Mouse (Mus musculus): ENCODE results near the gene Pou6f2. TPM values are rescaled to one million over a fixed set of nuclear protein-coding genes. Genes with fewer than 3 reads are reported as not detected.

Pou6f2 gene
- total and polyA plus RNA-seq, 3 experiments, result not detected

GRCm38 (mm10) chr13:18309024-18309423 is 88.5 kb downstream of the Pou6f2 start:
- H3K4me1 ChIP-seq (ENCODE audit: control insufficient read depth in 1 of 2, insufficient read depth in 2 of 2, low read length in 2 of 2), result no peaks in the 10 kb centered on the region
- no peak for DNase-seq (ENCODE audit: low read depth, low spot score)
- no peak overlapping the region for H3K9ac ChIP-seq (ENCODE audit: control insufficient read depth, low read depth, low read length, poor library complexity, severe bottlenecking)
- H3K36me3 ChIP-seq (ENCODE audit: control insufficient read depth in 1 of 2, insufficient read depth in 2 of 2, low read length in 2 of 2), result no peaks in the 10 kb centered on the region
- H3K27me3 ChIP-seq (ENCODE audit: control insufficient read depth in 1 of 2, insufficient read depth in 2 of 2, low read length in 2 of 2), result no peaks in the 10 kb centered on the region
- H3K79me2 ChIP-seq (ENCODE audit: control insufficient read depth, insufficient read depth, low read length, poor library complexity), result no peaks in the 10 kb centered on the region
- H3K27ac ChIP-seq (ENCODE audit: control insufficient read depth, low read depth, low read length), result no peak overlapping the region
- TF ChIP-seq E2F4 (IDR thresholded peaks at IDR 0.05; ENCODE audit: borderline replicate concordance, low read depth, low read length) (no peak), ETS1 (IDR thresholded peaks at IDR 0.05; ENCODE audit: low read depth, low read length) (no peak), MAX (IDR thresholded peaks at IDR 0.05; ENCODE audit: low read length) (no peak), CHD1 (IDR thresholded peaks at IDR 0.05; ENCODE audit: low read depth, low read length) (no peak), TCF12 (IDR thresholded peaks at IDR 0.05; ENCODE audit: low read depth, low read length) (no peak), ZC3H11A (IDR thresholded peaks at IDR 0.05; ENCODE audit: low read depth, low read length) (no peak), HCFC1 (IDR thresholded peaks at IDR 0.05; ENCODE audit: low read depth, low read length) (no peak), BHLHE40 (IDR thresholded peaks at IDR 0.05; ENCODE audit: borderline replicate concordance, low read depth, low read length) (no peak), MYB (IDR thresholded peaks at IDR 0.05; ENCODE audit: low read depth, low read length) (no peak)
- no peak overlapping the region for H3K4me3 ChIP-seq (ENCODE audit: control insufficient read depth in 1 of 2, insufficient read depth in 1 of 2, low read depth in 2 of 2, low read length in 2 of 2)
- H3K9me3 ChIP-seq (replicated peaks; ENCODE audit: insufficient read depth, low read length), result no peaks in the 10 kb centered on the region

- no peaks in the 10 kb centered on the region for H3K36me3 ChIP-seq (ENCODE audit: control insufficient read depth in 1 of 2, insufficient read depth in 2 of 2, low read length in 2 of 2)
- no peaks in the 10 kb centered on the region for H3K4me1 ChIP-seq (ENCODE audit: control insufficient read depth in 1 of 2, insufficient read depth in 2 of 2, low read length in 2 of 2)
- no peak for DNase-seq (ENCODE audit: low read depth, low spot score)
- no peaks in the 10 kb centered on the region for H3K79me2 ChIP-seq (ENCODE audit: control insufficient read depth, insufficient read depth, low read length, poor library complexity)
- H3K27me3 ChIP-seq (ENCODE audit: control insufficient read depth in 1 of 2, insufficient read depth in 2 of 2, low read length in 2 of 2), result no peaks in the 10 kb centered on the region
- TF ChIP-seq MAZ (IDR thresholded peaks at IDR 0.05; ENCODE audit: low read depth, low read length) (no peak), CHD2 (IDR thresholded peaks at IDR 0.05; ENCODE audit: low read length) (no peak), POLR2AphosphoS2 (IDR thresholded peaks at IDR 0.05; ENCODE audit: low read length) (no peak), MEF2A (IDR thresholded peaks at IDR 0.05; ENCODE audit: extremely low read depth, insufficient replicate concordance, low read depth, low read length, poor library complexity, severe bottlenecking) (no peak), POLR2A (IDR thresholded peaks at IDR 0.05; ENCODE audit: control insufficient read depth in 1 of 2, insufficient read depth in 1 of 2, low read depth in 1 of 2, low read length in 2 of 2, poor library complexity in 1 of 2) (no peak), MAX (IDR thresholded peaks at IDR 0.05; ENCODE audit: low read length) (no peak), POLR2AphosphoS5 (IDR thresholded peaks at IDR 0.05; ENCODE audit: borderline replicate concordance, low read depth, low read length) (no peak), EP300 (IDR thresholded peaks at IDR 0.05; ENCODE audit: low read depth in 1 of 2, low read length in 2 of 2) (no peak), E2F4 (IDR thresholded peaks at IDR 0.05; ENCODE audit: borderline replicate concordance, low read depth, low read length) (no peak), UBTF (IDR thresholded peaks at IDR 0.05; ENCODE audit: borderline replicate concordance, insufficient read depth, low read depth, low read length) (no peak), MXI1 (IDR thresholded peaks at IDR 0.05; ENCODE audit: low read depth, low read length) (no peak), RAD21 (IDR thresholded peaks at IDR 0.05; ENCODE audit: low read depth, low read length) (no peak)
- no peak overlapping the region for H3K27ac ChIP-seq (ENCODE audit: control insufficient read depth, low read depth, low read length)
- no peak overlapping the region for H3K4me3 ChIP-seq (ENCODE audit: control insufficient read depth in 1 of 2, insufficient read depth in 1 of 2, low read depth in 2 of 2, low read length in 2 of 2)
- no peak overlapping the region for H3K9ac ChIP-seq (ENCODE audit: control insufficient read depth, low read depth, low read length, poor library complexity, severe bottlenecking)
- no peaks in the 10 kb centered on the region for H3K9me3 ChIP-seq (replicated peaks; ENCODE audit: insufficient read depth, low read length)
Measured at GRCm38 (mm10) chr13:18306506-18307145, 90.9 kb downstream of the Pou6f2 start.

Data from MEL (cell line).